Mouse (Mus musculus): ENCODE data around the gene Cdc37l1.
A peak's percentile ranks its signal among the peaks of the same experiment; 100 is the strongest.

The Cdc37l1 gene

DNA sequence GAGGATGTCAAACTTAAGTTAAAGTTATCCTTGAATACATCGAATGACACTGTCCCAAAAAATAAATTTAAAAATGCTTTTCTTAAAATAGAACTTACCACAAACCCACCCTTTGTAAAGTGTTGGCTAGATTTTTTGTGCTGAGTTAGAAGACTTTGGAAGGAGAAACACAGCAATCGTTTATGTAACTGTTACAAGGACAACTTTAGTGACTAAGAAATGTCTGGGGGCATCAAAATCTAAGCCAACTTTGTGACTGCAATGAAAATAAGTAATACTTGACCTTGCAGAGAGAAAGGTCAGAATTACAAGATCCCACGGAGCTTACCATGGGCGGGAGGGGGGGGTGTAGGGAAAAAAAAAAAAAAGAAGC lies 56.8 kb downstream of the Cdc37l1 start:
- DNase-seq (ENCODE audit: low spot score), result no peak

DNA sequence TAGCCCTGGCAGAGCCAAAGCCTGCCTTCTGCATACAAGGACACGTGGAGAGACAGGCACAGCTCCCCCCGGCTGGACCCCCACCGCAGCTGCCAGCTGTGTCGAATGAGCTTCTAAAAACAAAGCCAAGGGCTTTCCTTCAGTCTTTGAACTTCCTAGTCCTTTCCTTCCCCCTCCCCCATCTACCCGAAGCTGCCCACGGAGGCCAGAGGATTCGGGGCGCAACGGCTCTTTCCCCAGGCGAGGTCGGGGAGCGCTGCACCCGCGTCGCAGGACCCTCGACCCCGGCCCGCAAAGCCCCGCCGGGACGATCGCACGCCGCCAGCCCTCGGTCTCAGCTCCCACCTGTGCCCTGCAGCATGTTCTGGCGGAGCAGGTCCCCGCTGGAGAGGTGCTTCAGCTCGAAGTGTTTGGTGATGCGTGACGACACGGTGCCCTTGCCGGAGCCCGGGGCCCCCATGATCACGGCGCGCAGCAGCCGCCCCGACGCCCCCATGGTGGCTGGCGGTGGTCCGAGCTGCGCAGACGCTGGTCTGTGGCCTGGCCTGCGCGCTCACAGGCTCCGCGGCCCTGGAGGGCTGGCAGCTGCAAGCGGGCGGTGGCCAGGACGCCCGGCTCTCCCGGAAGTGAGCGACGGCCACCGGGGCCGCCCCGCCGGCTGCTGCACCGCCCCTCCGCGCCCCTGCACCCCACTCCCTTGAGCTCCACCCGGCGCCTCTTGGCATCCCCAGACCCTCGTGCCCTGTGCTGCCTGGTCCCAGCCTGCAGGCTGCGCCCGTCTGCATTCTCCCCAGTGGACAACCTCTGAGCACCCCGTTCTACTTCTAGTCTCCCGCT lies 57.4 kb downstream of the Cdc37l1 start, which contains the start of gene Ak3:
Gene Ak3 (minus strand): TSS at position 628 of the 837 bp plus-strand sequence.
- no peak for DNase-seq (ENCODE audit: low spot score)

- no peak for DNase-seq (ENCODE audit: low spot score)
These were observed 59.4 kb downstream of the Cdc37l1 start for GRCm38 (mm10) chr19:29049401-29050075.

DNA sequence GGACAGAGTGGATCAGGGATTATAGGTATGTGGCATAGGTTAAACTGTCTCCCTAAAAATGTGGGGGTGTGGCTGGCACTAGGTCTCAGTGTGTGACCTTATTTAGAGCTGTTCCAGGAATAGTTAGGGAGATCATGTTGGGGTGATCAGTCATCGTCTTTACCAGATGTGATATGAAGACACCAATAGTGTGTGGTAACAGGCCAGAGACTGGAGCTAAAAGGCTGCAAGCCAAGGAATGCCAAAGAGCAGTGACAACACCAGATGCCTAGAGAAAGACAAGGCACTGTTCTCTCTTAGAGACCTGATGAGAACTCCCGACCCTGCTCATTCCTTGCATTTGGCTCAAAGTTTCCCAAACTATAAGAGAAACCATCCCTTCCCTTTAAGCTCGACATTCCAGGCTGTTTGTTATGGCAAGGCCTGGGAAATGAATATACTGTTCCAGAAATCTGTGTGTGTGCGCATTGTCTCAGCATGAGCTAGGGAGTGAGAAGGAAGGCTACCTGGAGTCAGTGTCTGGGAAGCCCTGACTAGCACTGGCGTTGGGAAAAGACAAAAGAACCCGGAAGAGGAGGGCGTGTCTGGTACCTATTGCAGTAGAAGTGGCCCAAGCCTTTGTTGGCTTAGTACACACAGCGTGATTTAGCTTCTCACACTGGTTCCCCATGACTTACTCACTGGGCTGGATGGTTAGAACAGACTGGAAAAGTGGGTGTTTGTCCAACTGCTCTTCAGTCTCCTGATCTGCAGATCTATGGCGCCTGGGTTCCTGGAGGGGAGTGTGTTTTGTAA lies 60.2 kb downstream of the Cdc37l1 start:
- no peak for DNase-seq (ENCODE audit: low spot score)

GRCm38 (mm10) chr19:29052786-29053185 lies 62.6 kb downstream of the Cdc37l1 start:
- no peak for DNase-seq (ENCODE audit: low spot score)

- no peak for DNase-seq (ENCODE audit: low spot score)
These were observed 64.4 kb downstream of the Cdc37l1 start for GRCm38 (mm10) chr19:29054594-29054993.

- no peak for DNase-seq (ENCODE audit: low spot score)
These were observed 65.3 kb downstream of the Cdc37l1 start for GRCm38 (mm10) chr19:29055469-29055868.

- DNase-seq (ENCODE audit: low spot score), result no peak
These were observed 68.6 kb downstream of the Cdc37l1 start for GRCm38 (mm10) chr19:29058741-29059140.

- no peak for DNase-seq (ENCODE audit: low spot score)
These were observed 69.5 kb downstream of the Cdc37l1 start for GRCm38 (mm10) chr19:29059688-29060087.

DNA sequence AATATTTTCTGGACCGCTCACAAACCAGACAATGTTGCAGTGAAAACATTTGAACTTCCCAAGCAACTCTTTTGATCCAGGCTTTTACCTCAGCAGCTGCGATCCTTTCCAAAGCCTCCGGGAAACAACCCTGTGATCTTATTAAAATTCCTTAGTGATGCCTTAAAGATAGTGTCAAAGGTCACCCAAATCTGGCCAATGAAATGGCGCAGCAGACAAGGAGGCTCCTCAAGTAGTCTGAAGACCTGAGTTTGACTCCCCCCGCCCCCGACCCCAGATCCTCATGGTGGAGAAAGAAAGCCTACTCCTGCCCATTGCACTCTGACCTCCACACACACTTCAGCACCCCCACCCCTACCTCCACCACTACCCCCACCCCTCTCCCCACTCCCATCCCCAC lies 70.1 kb downstream of the Cdc37l1 start:
- DNase-seq (ENCODE audit: low spot score), result no peak

GRCm38 (mm10) chr19:29063009-29063408 lies 72.9 kb downstream of the Cdc37l1 start:
- no peak for DNase-seq (ENCODE audit: low spot score)

DNA sequence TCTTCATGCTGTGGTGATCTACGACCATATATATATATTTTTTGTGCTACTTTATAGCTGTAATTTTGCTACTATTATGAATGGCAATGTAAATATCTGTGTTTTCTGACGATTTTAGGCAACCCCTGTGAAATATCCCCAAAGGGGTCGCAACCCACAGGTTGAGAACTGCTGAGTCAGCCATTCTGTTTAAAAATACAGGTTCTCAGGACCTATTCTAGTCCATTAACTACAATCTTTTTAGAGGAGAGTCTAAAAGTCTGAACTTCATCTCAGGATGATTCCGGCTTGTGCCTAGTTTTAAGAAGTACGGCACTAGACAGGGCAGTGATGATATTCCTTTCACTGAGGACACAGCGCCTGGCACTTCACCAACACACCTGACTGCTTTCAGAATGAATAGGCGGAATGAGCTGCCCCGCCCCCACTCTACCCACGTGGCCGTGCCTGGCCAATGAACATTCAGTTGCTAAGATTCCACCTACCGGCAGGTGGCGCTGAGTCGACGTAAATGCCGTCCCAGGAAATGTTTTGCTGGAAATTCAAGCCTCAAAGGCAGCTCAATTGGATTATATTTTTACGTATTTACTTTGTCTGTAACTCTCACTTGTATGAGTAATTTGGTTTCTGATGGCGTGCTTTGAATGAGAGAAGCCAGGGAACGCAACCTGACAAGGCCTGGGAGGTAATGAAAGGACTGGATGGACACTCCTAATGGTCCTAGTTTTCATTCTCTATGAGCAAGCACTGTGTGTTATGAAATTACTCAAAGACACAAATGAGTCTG lies 73.6 kb downstream of the Cdc37l1 start:
- DNase-seq (ENCODE audit: low spot score), result peak; percentile 88

- DNase-seq (ENCODE audit: low spot score), result no peak
These were observed 74.4 kb downstream of the Cdc37l1 start for GRCm38 (mm10) chr19:29064451-29065102.

- no peak for DNase-seq (ENCODE audit: low spot score)
These were observed 76.9 kb downstream of the Cdc37l1 start for GRCm38 (mm10) chr19:29066981-29067471.

DNA sequence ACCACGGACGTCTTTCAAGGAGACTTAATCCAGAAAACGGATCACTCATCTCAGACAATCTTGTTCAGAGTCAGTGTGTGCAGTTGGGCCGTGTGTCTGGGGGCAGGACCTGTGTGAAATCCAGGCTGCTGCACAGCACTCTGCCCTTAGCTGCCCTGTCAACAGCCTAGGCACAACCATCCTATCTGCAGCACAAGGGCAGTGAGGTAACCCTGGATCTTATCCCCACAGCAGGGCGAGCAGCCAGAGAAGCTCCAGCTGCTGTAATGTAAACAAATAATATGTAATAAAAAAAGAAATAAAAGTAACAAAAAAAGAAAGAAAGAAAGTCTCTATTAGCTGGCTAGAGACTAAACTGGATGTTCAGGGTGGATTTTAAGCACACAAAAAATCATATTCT lies 79.0 kb downstream of the Cdc37l1 start:
- DNase-seq (ENCODE audit: low spot score), result no peak

GRCm38 (mm10) chr19:29074802-29075201 lies 84.7 kb downstream of the Cdc37l1 start:
- no peak for DNase-seq (ENCODE audit: low spot score)

Data from layer of hippocampus, adult 9-10 months (tissue).